Mouse (Mus musculus) frontal cortex, adult 2 months (tissue): ENCODE measurements around the gene Tnfaip3. TPM values are rescaled to one million over a fixed set of nuclear protein-coding genes. Genes with fewer than 3 reads are reported as not detected.

Source experiments
- DNase-seq, 2 experiments: peaks; one replicate each; pipeline ENCODE4 v3.0.0; 2022; ENCODE audit warnings: low spot score in 1 of 2; ENCODE audit errors: extremely low spot score in 1 of 2
- polyA plus RNA-seq: library from polyadenylated mRNA; depleted of rRNA; stranded (reverse); fragments of >200 nt; gene quantifications from 2 replicates; pipeline ENCODE4 v1.2.3, GENCODE M21; 2012; rRNA removed

The Tnfaip3 gene
- 2.4 and 3.1 TPM in 2 replicates for polyA plus RNA-seq

- peak; percentile 88 to 99 for DNase-seq
Measured at GRCm38 (mm10) chr10:19015257-19015862, at the start of gene Tnfaip3. Gene Tnfaip3, minus strand, starts transcription at chr10:19015657.

GRCm38 (mm10) chr10:19064651-19065601 is 49.5 kb upstream of the Tnfaip3 start:
- DNase-seq = no peak

DNA sequence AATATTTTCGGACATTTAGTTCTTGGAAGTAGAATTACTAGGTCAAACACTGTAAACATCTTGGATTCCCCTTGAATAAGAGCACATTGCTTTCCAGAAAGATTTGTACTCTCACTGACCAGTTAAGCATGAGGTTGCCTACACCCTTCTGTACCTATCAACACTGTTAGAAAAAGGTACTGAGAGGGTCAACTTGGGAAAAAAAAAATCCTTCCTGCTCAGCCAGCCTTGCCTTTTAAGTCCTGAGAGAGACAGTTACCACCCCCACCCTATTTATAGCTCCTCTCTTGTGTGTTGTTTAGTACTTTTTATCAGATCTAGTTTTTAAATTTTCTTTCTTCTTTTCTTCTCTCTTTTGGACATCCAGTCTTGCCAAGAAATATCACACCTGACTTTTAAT is 48.2 kb upstream of the Tnfaip3 start:
- DNase-seq = no peak

DNA sequence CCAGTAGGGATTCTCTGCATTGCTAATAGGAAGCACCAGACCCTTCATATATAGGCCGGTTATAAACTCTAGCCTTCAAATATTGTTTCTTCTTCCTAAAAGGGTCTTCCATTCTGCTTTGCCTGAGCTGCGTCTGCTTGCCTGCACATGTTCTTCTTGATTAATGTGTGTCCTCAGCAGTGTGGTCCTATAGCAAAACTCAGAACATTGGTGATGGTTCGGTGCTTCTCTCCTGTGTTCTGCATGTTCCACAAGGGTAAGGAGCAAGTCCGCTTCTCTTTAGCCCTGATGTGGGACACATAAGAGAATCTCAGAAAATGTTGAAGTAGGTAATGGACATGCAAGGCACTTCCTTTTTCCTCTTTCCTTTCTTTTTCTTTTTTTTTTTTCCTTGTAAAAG is 47.8 kb upstream of the Tnfaip3 start:
- DNase-seq = no peak

DNA sequence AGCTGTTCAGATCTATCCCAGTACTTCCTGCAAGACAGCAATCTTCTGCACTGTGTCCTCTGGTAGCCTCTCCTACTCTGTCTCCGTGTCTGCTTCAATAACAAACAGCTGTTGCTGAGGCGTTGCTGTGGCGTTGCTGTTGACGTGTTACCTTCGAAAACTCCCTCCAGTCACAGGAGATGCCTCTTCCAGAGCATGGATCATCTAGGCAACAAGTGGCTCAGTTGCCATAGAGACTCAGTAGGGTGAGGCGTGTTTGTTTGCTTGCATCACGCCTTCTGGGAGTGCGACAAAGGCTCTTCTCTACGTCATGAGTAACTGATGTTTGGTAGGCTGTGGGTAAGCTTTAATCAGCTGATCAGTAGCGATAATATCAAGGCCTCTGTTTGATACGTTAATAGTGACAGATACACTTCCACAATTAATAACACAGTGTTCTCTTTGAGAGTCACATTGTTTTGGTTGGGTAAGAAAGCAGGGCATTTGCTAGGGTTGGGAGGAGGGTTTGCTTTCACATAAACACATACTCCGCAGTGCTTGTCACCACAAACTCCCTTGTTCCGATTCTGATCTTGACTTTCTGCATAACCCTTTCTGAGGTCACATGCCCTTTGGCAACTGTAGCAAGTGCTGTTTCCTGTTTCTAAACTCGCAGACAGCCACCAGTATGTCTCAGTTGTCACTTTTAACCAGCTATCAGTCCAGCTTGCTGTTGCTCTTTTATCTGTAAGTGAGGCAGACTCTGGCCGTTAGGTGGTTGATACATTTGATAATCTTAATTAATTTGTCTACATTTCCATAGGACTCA is 46.8 kb upstream of the Tnfaip3 start:
- DNase-seq = peak in 1 of 2 experiments; percentile 27

- DNase-seq = no peak
Measured at GRCm38 (mm10) chr10:19061201-19061600, 45.7 kb upstream of the Tnfaip3 start.

DNA sequence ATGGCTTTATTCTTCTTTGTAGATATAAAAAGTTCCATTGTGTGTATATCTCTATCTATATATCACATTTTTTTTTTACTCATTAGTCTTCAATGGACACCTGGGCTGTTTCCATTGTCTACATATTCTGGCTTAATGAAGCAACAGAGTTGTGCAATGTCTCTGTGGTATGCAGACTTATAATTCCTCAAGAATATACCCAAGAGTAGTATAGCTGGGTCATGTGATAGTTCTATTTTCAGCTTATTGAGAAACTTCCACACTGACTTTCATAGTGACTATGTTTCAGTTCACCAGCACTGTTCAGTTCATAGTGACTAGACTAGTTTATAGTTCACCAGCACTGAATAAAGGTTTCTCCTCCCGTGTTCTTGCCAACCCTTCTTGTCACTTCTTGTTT is 38.1 kb upstream of the Tnfaip3 start:
- DNase-seq = no peak

DNA sequence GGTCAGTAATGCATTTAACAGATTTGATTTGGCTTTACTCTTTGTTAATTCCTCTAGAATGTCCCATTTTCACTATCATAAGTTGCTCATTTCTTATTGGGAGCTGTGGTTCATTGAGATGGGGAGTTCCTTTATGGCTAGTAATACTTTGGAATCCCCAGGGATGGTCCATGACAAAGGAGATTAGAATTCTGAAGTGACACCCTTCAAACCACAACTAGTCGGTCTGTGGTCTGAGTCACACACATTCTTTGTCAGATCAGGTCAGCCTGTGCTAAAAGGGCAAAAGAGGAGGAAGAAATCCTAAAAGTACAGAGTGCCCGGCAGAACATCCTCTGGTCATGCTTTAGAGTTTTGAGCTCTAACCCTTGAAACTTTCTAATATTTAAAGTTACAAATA is 30.5 kb upstream of the Tnfaip3 start:
- DNase-seq = no peak

DNA sequence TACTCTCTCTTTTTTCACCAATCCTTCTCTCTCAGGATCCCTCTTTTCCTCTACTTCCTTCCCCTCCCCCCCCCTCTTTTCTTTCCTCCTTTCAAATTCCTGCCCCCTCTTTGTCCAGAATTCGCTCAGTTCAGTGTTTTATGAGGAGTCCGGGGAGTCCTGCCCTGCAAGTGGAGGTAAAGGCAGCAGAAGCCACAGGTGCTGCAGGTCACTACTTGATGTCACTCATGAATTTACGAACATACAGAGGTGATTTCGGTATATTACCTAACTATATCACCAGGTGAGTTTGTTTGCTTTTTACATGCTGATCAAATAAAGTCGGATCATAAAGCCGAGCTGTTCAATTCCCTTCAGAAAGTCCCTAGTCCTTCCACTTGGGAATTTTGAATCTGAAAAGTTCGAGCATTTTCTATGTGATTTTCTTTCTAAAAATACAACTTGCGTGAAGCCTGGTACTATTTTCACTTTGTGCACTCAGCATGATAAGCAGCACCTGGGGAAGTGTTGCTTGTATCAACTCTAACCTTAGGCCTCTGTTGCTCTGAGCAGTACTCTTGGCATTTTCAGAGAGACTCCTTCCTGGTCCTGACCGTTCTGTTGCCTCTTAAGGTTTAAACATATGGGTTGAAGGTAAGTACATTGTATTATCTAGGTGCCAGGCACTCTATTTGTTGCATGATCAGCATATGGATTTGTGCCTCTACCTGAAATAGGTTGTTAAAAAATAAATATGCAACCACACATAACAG is 29.5 kb upstream of the Tnfaip3 start:
- no peak for DNase-seq

- peak in 1 of 2 experiments; percentile 27 for DNase-seq
Measured at GRCm38 (mm10) chr10:19043529-19044262, 28.2 kb upstream of the Tnfaip3 start.

- no peak for DNase-seq
Measured at GRCm38 (mm10) chr10:19040147-19040546, 24.7 kb upstream of the Tnfaip3 start.

- no peak for DNase-seq
Measured at GRCm38 (mm10) chr10:19034764-19035163, 19.3 kb upstream of the Tnfaip3 start.

DNA sequence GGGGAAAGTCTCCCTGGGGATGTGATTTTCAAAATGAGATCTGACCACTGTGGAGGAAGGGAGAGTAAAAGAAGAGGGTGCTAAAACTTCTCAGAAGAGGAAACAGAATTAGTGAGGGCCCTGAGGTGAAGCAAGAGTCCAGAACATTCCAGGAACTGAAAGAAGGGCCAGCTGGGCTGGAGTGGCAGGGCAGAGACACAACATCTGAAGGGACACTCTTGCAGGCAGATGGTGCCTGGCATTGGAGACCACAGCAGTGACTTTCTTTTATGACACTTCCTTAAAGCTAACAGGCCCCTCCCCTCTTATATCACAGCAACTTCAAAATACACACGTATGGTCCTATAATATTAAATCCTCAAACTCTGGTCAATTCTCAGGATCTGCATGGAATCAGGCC is 18.2 kb upstream of the Tnfaip3 start:
- no peak for DNase-seq

GRCm38 (mm10) chr10:19031875-19032274 is 16.4 kb upstream of the Tnfaip3 start:
- no peak for DNase-seq

- no peak for DNase-seq
Measured at GRCm38 (mm10) chr10:19030628-19031027, 15.2 kb upstream of the Tnfaip3 start.

DNA sequence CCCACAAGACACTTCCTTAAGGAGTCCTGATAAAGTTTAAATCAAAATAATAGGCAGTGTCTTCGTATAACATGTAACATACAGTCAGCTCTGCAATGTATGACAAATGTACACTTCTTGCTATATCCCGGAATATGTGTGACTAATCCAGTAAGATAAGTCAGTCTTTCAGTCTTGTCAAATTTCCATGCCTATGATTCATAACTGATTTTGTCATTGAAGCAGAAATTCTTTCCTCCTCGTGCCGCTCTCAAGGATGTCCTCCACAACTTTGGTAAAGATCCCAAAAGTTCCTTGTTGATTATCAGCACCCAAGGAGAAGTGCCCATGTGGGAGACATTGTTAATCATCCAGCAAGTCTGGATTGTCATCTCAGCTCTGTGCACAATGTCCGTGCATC is 11.3 kb upstream of the Tnfaip3 start:
- DNase-seq = no peak

- no peak for DNase-seq
Measured at GRCm38 (mm10) chr10:19024353-19024752, 8.9 kb upstream of the Tnfaip3 start.

- no peak for DNase-seq
Measured at GRCm38 (mm10) chr10:19023622-19024326, 8.3 kb upstream of the Tnfaip3 start.

GRCm38 (mm10) chr10:19022272-19022671 is 6.8 kb upstream of the Tnfaip3 start:
- DNase-seq = no peak
